Mouse (Mus musculus): Measurements from ENCODE around the gene Zswim5. TPM values are rescaled to one million over a fixed set of nuclear protein-coding genes. Genes with fewer than 3 reads are reported as not detected.

The Zswim5 gene
- under 1 TPM in 1 of 2 experiments, not detected in 1; 0.01 TPM for polyA plus RNA-seq (2012; fragmentation: generic; extraction: Trizol)

DNA sequence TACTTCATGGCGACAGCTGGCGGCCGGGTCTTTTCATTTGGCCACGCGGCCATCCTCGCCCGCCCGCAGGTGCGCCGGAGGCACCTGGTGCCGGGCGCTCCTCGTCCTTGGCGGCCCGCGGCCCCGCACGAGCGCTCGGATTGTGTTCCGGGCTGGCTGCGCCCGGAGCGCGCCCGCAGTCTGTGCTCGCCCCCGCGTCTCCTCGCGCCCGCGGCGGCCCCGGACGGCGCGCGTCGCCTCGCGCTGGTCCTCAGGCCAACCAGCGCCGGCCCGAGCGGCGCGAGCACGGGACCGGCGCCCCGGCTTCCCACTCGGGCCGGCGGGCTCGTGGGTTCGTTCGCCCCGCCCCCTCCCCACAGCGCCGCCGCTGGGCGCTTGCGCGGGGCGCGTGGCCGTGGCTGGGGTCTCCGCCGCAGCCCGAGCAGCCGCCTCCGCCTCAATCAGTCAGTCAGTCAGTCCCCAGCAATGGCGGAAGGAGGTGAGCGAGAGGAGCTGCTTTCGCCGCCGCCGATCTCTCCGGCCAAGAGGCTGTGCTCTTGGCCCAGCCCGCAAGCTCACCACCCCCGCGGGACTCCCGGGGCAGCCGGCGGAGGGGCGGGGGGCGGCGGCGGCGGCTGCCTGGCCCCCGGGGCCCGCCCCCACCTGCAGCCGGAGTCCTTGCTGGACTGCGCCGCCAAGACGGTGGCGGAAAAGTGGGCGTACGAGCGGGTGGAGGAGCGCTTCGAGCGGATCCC is at the start of gene Zswim5:
TSS of gene Zswim5 (plus strand) at position 382 of the 734 bp plus-strand sequence.

DNA sequence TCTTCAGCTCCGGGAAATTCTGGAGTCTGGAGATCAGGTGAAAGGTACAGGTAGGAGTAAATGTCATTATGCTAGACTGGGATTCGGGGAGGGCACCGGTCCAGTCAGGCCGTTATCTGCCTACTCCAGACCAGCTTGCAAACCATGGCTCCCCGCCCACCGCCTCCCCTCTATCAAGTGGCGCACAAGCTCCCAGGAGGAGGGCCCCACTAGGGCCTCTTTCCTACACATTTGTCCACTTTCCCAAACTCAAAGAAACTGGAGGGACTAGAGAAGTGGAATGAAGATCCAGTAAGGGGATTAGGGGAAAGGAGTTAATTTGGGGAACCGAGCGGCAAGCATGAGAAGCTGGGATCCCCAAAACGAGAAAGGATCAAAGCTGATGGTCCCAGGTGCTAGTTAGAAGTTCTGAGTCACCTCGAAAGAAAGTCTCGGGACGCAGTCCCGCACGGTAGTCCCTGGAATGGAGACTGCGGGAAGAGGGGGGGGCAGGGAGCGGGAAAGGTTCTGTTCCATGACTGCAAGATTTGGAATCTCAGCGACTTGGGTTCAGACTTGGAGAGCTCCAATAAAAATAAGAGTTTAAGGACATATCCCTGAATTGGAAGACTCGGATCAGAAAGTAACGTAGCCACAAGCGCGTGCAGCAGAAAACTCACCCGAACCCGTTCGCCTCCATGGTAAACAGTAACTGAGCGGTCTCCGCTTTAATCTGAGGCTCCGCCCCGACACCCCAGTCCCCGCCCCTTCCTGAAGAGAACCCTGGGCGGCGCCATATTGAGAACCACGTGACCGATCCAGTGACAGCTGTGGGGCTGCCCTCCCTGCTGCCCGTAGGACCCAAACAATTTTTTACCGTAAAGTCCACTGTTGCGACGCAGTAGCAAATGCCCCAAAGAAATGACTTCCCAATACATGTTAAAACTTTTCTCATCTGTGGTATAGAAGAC is 116.8 kb downstream of the Zswim5 start, which contains the start of gene Urod:
TSS of gene Urod (minus strand) at position 742 of the 950 bp plus-strand sequence.

DNA sequence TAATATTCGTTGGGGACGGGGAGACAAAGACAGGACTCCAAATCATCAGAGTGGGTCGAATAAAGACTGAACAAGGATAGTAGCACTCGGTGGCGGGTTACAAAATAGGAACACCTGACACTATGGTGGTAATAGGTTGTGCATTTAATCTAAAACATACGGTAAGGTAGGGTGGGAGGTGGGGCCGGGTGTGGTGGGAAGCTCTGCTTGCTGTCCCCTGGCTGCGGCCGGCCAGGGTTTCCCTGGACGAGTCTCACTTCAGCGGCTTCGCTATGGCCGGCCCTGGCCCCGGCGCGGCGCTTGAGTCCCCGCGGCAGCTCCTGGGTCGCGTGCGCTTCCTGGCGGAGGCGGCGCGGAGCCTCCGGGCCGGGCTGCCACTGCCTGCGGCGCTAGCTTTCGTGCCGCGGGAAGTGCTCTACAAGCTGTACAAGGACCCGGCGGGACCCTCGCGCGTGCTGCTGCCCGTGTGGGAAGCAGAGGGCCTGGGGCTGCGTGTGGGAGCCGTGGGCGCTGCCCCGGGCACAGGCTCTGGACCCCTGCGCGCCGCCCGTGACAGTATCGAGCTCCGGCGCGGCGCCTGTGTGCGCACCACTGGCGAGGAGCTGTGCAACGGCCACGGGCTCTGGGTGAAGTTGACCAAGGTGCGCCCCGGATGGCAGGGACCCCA is 118.1 kb downstream of the Zswim5 start, which contains the start of gene Hectd3:
TSS of gene Hectd3 (plus strand) at position 187 of the 667 bp plus-strand sequence.

DNA sequence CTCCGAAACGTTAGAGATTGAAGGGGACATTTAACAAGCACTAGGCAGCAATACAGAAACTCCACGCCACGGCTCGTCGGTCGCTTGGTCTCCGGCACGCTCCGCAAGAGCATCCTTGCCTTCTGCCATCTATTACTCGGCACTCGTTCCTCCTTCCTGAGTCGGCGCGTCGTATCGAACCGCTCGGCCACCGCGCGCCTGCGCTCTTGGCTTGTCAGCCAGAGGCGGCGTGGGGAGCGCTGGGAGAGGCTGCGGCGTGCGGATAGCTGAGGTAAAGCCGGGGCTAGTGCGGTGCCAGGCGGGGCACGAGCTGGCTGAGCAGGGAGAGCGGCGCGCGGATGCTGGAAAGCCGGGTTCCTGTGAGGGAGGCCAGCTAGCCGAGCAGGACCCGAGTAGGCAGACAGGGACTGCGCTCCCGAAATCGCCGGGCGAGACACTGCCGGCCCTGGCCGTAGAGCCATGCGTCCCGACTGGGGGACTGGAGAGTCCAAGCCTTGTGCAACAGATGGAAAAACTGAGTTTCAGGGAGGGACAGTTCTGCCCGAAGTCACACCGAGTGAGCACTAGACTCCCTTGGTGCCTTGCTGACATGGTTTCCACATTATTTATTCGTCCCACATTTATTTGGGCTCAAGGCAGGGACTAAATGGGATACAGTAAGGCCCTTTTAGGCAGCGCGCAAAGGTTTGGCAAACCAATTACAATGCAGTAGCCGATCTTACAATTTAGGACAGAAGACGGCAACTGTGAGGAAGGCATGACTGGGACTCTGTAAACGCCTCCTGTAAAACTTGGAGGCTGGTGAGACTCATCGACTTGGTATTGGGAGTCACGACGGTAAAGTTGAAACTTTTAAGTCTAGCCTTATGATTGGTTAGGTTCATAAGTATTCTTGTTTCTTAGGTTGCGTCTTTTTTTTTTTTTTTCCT is 142.3 kb downstream of the Zswim5 start, which contains the start of gene Eif2b3:
TSS of gene Eif2b3 (plus strand) at position 197 of the 929 bp plus-strand sequence.

Other genes with a start within 250 kb of the Zswim5 start
- 10 to 100 TPM; 10.6 to 16.2 TPM for gene Nasp, start 249.4 kb upstream of the Zswim5 start, polyA plus RNA-seq (2012; fragmentation: generic; extraction: Trizol)
- gene Akr1a1, start 225.7 kb upstream of the Zswim5 start, polyA plus RNA-seq (2012; fragmentation: generic; extraction: Trizol) = 100 to 1,000 TPM; 640 to 782 TPM
- gene Prdx1, start 191.8 kb upstream of the Zswim5 start, polyA plus RNA-seq (2012; fragmentation: generic; extraction: Trizol) = 100 to 1,000 TPM in 1 of 2 experiments, 10 to 100 TPM in 1; 55.3 to 368 TPM
- 1 to 10 TPM; 4.9 to 7.6 TPM for gene Mmachc, start 169.0 kb upstream of the Zswim5 start, polyA plus RNA-seq (2012; fragmentation: generic; extraction: Trizol)
- gene Ccdc163, start 168.9 kb upstream of the Zswim5 start, polyA plus RNA-seq (2012; fragmentation: generic; extraction: Trizol) = 10 to 100 TPM; 18.1 to 28.4 TPM
- 1 to 10 TPM; 1.2 to 4.8 TPM for gene Tesk2, start 156.4 kb upstream of the Zswim5 start, polyA plus RNA-seq (2012; fragmentation: generic; extraction: Trizol)
- gene Toe1, start 69.7 kb upstream of the Zswim5 start, polyA plus RNA-seq (2012; fragmentation: generic; extraction: Trizol) = 10 to 100 TPM in 1 of 2 experiments, 1 to 10 TPM in 1; 5.7 to 18.4 TPM
- 1 to 10 TPM; 5.3 to 5.8 TPM for gene Mutyh, start 69.7 kb upstream of the Zswim5 start, polyA plus RNA-seq (2012; fragmentation: generic; extraction: Trizol)
- gene Hpdl, start 55.7 kb upstream of the Zswim5 start, polyA plus RNA-seq (2012; fragmentation: generic; extraction: Trizol) = 1 to 10 TPM in 1 of 2 experiments, under 1 TPM in 1; 0.70 to 1.7 TPM
- gene Urod, start 117.0 kb downstream of the Zswim5 start, polyA plus RNA-seq (2012; fragmentation: generic; extraction: Trizol) = 10 to 100 TPM; 53.6 to 69.9 TPM
- gene Hectd3, start 117.9 kb downstream of the Zswim5 start, polyA plus RNA-seq (2012; fragmentation: generic; extraction: Trizol) = 10 to 100 TPM in 1 of 2 experiments, 1 to 10 TPM in 1; 7.1 to 16.1 TPM
- 10 to 100 TPM; 13.2 to 16.0 TPM for gene Eif2b3, start 142.0 kb downstream of the Zswim5 start, polyA plus RNA-seq (2012; fragmentation: generic; extraction: Trizol)
- under 1 TPM; 0.11 to 0.14 TPM for gene Ptch2, start 218.7 kb downstream of the Zswim5 start, polyA plus RNA-seq (2012; fragmentation: generic; extraction: Trizol)
- 10 to 100 TPM in 1 of 2 experiments, 1 to 10 TPM in 1; 7.6 to 24.3 TPM for gene Btbd19, start 248.3 kb downstream of the Zswim5 start, polyA plus RNA-seq (2012; fragmentation: generic; extraction: Trizol)
- gene Tctex1d4, start 249.4 kb downstream of the Zswim5 start, polyA plus RNA-seq (2012; fragmentation: generic; extraction: Trizol) = 1 to 10 TPM in 1 of 2 experiments, under 1 TPM in 1; 0.87 to 1.9 TPM